Mouse (Mus musculus) cerebellum, postnatal 10 days (tissue): Measurements from ENCODE around the gene Fig4.

Experiments
- DNase-seq, 2 experiments: peaks; one replicate each; pipeline ENCODE4 v3.0.0; 2021; ENCODE audit warnings: mixed read lengths in 2 of 2

Gene Fig4

DNA sequence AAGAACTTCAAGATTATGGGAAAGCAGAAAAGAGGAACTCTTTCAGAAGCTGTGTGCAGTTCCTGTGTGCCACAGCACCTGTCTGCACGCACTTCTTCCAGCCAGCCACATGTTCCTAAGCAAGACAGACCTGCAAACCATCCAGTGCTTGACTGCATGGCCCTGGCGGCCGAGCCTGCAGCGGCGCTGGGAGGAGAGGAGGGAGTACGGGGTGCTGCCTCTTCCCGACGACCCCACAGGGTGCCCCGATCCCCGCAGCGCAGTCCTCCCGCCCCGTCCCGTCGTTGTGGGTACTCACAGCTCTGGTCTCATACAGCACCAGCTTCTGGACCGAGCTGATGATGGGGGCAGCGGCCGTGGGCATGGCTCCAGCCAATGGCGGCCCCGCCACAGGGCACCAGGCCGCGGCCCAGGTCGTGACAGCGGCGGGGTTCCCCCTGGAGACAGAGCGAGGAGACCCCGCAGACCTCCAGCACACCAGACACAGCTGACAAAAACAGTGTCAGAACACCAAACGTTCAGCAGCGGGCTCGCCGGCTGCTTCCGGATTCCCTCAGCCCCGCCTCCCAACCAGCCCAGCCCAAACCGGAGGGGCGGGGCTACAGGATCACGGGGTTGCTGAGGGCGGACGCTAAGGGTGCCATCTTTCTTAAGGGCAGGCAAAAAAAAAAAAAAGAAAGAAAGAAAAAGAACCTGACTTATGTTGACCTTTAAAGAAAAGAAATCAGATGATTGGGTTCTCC, at the start of gene Fig4:
Gene Fig4 (minus strand): TSS at position 572 of the 743 bp plus-strand sequence.
- peak; percentile 96 for DNase-seq

DNA sequence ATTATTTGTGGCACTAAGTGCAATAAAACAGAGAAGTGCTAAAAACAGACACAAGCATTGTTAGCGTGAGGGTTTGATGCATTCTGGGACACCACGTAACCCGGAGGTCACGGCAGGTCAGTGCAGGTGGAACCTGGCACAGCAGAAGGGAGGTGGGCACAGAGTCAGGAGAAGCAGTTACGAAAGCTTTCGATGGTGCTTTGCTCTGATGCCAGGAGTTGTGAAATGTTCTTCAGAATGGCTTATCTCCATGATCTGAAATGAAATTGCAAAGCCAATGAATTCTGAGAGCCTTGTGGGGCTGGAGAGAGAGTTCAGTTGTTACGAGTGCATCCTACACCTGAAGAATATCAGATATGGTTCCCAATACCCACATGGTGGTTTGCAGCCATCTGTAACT, 38.3 kb upstream of the Fig4 start:
- DNase-seq, result no peak

DNA sequence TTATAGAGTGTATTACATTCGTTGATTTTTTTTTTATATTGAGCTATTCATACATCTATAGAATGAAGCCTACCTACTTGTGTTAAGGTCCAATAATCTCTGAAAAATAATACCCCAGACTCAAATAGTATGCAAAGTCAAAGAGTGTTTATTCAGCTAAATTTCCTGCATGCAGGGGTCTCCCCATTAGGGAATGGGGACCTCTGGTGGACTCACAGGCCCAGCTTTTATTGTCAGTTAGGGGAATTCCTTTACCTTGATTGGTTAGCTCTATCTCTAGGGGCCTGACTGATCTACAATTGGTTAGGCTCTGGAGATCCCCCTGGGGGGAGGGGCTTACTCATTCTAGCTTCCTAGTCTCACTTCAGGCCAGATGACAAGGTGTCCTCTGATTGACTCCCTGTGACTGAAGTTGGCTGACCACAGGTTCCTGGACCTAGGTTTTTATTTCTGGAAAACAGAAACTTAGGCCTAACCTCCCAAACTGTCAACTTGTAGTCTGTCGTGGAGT, 29.5 kb upstream of the Fig4 start:
- DNase-seq, result no peak

DNA sequence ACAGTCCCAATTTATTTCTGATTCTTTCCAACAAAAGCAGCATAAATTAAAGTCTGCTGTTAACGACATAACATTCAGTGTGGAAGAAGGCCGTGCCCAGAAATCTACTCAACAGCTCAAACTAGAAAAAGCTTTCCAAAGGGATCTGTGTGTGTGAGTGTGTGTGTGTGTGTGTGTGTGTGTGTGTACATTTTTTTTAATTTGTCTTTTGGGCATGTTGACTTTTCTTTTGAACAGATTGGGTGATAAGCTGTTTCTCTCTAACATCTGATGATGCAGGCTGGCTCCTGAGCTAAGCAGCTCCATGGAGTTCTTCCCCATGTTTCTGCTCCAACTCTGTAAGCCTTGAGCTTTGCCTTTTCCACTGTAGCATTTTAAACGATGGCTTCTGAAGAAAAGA, 12.8 kb upstream of the Fig4 start:
- DNase-seq, result no peak

DNA sequence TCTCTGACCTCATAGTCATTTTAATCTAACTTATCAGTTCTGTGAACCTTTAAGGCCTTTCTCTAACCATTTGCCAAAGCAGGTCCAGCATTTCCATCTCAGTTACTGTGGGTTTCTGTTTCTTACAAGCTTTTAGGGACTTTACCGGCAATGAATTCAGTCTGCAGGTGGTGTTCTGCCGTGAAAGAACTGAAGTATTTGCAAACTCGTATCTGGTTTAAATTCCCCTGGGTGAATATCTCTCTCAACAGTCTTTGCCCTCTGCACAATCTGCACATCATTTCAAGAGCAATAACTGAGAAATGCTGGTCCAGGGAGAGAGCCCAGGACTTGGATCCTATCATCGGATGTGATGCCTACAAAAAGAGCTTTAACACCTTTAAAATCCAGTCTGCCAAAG, 5.1 kb upstream of the Fig4 start:
- no peak for DNase-seq

DNA sequence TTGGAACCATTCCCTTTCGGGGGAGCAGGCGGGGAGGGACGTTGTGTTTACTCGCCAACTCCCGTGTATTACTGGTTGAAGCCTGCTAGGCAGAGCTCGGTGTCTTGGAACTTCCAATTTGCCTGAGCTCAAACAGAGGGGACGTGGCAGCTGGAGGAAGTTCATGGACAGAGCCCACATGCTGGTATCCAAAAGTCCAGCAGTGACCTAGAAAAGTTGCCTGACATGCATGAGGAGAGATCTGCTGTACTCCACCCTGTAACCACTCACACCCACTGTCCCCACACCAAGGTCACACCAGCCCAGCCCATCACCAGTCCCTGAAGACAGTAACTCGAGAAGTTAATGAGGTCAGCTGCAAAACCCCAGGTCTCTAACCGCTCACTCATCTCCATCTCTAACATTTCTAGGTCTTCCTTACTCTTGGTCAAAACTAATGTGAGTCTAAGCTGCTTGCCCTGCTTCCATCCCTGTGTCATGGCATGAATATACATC, 1.9 kb upstream of the Fig4 start:
- DNase-seq, result no peak

DNA sequence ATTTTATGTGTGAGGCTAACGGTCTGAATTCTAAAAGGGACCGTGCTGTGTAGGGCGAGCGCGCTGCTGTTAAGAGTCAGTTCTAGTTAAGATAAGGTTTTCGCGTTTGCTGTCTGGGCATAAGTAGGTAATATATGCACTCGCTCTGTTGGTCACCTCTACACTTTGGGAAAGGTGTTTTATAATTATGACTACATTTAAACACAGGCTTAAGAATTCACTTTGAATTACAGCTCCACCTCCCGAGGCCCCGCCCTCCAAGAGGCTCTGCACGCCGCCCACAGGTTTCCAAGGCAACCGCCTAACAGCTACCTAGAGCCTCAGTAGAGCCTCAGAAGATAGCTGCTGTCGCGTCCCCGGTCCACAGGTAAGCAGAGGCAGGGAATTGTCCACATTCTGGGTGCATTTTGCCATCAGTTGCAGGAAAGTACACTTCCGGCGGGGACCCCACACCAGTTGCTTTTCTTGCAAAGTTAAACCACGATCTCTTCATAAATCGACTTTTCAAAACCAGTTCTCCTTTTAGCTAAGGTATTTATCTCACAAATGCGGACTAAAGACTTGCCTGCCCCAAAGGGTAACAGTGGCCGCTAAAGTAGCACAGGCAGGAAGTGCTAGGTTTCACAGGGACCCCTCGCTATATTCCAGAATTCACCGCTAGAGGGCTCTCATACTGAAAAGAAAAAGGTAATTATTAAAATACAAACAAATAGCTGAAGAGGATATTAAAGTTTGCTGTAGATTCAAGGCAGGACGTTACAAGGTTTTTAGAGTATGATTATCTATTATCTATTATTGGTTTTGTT, 782 bp upstream of the Fig4 start, which contains the start of gene Ak9:
Gene Ak9 (plus strand): TSS at position 342 of the 806 bp plus-strand sequence.
- peak; percentile 90 to 92 for DNase-seq

DNA sequence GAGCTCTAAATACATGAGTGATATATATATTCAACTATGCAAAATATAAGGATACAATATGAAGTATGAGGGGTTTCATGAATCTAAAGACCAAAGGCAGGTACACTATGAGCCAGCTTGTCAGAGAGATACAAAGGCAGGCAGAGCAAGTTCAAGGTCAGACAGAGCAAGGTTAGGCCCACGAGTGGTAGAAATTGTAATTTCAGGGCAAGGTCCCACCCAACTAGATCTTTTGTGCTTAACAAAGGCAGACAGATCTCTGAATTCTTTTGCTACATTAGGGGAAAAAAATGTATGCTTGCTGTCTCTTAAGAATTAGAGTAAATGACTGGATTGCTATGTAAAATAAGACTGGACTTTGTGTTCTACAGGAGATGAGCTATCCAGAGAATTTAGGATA, 2.9 kb downstream of the Fig4 start:
- no peak for DNase-seq

DNA sequence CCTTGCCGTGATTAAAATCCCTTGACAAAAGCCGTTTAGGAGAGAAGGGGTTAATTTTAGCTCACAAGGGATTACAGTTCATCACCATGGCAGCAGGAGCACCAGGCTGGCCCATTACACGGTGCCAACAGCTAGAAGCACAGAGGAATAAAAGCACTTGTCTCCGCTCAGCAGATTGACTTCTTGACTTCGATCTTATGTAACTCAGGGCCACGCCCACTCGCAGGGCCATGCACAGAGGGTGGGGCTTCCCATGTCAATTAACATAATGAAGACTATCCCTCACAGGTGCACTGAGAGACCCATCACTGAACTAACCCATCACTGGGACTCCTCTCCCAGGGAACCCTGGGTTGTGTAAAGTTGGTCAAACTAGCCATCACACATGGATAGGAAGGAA, 7.9 kb downstream of the Fig4 start:
- DNase-seq, result peak; percentile 70

DNA sequence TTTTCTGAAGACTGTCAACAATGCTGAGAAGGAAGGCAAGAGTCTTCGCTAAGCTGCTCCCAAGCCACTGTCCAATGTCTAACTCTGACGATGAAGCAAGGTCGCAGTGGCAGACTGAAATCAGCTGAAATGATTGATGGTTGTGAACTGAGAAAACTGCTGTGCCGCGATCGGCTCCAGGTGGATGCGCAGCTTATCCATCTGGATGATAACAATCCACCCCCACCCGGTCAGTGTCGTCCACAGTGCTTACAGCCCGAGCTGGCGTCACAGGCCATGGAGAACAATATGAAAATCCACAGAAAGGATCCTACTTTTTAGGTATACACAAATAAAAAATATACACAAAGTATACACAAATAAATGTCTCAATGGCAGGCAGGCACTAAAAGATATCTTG, 8.3 kb downstream of the Fig4 start:
- peak; percentile 71 to 74 for DNase-seq

DNA sequence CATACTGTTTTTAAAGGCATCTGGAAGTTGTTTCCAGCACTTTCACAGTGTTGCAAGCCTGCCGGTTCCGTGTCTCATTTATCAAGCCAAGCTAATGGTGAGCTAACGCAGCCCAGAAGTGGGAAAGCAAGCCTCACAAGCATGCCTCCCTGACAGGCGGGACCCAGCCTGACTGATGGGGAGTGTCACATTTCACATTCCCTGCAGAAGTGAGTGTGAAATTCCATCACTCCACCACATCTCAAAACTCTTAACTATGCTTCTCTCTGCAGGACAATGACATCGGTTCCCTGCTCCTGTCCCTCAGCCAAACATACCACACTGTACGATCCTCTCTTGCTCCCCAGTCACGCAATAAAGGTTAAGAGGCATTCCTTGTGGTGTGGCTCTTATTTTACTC, 10.0 kb downstream of the Fig4 start:
- DNase-seq, result no peak

DNA sequence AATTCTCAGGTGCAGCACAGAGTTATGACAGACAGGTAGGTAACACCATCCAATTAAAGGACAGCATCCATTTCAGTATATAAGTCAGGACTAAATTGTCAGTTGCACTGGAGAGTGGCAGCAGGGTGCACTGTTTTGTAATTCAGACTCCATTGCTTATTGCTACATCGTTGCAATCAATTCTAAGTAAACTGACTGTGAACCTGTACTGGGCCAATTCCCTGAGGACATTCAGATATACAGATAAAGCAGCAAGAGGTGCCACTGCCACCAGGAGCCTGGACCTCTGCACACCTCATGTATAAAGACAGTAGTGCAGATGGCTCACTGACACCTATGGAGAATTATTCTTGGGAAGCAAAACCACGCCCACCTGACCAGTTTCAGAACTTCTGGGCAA, 12.0 kb downstream of the Fig4 start:
- DNase-seq, result no peak

DNA sequence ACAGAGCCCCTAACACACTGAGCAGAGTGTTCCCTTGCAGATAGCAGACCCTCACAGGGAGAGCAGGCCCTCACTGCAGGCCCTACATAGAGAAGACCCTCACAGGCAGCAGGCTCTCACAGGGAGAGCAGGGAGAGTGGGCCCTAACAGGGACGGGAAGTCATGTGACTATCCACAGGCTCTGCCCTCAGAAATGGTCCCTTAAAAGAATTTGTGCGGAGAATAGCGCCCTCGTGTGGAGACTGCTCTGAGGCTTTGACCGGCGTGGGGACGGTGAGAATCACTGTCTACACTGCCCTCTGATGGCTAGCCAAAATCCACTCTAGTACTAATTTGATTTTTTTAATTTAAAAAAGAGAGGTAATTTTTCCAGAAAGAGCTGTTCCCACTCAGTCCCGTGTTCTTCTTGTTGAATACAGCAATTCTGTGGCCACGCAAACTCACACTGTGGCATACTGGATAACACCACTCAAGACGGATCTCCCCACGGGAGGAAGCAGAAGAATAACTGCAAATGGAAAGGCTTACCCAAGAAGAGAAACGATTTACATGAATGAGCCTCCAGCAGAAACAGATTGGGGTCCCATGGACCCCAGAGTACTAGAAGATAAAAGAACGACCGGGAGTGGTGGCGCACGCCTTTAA, 14.2 kb downstream of the Fig4 start:
- peak; percentile 95 to 98 for DNase-seq

DNA sequence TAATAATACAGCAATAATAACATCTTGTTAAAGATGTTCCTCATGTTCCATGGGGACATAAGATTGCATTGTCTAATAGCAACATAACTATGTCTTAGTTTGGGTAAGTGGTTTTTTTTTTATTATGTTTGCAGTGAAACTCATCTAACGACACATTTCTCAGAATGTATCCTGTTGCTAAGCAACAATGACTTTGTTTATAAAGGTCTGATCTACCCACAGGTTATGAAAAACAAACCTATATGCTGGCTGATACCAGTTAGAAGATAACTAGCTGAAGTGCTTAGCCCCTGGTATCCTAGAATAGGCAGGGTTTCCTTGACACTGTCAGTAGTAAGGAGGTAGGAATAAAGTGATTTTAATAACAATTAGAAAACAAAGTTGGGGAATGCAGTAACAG, 15.0 kb downstream of the Fig4 start:
- DNase-seq, result no peak

DNA sequence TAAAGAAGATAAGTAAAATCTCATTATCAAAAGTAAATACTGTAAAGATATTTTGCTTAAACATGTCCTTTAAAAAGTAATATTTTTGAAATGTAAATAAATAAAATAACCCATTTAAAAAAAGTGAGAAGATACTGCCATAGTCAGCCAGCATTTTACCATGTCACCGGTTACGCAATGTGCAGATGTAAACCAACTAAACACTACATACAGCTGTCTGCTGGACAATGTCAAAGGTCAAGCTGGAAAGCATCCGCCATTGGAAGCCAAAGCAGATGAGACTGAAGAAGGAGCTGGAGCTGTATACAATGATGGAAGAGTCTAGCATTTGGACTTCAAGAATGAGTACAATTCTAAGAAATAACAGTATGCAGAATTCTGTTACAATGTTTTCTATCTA, 15.4 kb downstream of the Fig4 start:
- DNase-seq, result no peak

DNA sequence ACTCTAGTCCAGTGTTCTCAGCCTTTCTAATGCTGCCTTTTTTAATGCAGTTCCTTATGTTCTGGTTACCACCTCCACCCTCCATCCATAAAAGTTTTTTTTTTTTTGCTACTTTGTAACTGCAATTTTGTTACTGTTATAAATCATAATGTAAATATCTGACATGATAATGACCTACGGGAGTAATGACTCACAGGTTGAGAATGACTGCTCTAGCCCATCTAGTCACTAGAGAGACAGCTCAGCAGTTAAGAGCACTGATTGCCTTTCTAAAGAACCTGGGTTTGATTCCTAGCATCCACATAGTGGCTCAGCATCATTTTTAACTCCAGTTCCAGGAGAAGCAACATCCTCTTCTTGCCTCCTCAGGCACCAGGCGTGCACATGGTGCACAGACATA, 21.0 kb downstream of the Fig4 start:
- no peak for DNase-seq

DNA sequence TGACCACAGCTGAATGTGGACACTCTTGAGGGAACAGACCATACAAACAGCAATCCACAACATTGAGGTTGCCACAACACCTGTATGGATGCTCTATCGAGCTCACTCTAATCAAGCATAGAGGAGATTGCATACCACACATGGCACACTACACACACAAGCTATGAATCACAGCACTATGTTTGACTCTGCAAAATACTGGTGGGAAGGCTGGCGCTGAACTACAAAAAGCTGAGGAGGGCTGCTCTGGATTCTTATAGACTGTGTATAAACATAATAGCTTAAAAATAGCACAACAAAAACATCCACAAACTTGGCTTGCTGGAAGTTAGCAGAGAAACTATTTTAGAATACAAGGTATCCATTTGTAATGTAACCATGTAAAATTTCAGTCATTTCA, 22.3 kb downstream of the Fig4 start:
- no peak for DNase-seq

DNA sequence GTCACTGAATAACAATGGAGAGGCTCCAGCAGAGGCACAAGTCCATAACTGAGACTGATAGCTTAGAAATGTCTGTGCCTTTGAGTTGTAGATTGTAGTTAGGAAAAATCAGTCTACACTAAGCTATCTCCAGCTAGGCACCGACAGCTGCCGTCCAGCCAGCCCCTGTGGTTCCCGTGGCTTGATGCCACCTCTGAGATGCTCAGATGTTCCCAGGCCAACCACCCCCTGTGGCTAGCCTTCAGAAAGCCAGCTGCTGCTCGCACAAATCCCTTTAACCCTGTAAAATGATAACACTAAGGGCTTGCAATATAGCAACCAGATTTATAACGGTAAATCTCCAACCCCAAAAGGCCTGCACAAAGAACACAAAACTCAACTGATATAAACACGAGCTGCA, 22.9 kb downstream of the Fig4 start:
- DNase-seq, result peak; percentile 92 to 93

DNA sequence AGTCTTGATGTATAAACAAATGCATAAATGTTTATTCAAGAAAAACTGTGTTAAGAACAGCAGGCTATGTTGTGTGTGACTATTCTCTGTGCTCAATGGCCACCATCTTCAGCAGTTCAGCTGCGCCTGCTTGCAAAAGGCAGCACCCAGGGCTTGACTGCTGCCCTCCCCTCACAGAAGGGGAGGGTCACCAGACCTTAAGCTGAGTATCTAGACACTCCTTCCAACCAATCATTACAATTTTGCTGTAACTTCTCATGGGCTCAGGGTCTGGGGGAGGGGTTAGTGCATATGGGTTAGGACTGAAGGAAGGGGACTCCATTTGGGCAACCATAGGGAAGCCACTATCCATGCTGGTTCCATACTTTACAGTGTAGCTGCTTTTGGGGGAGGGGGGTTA, 24.3 kb downstream of the Fig4 start:
- no peak for DNase-seq

DNA sequence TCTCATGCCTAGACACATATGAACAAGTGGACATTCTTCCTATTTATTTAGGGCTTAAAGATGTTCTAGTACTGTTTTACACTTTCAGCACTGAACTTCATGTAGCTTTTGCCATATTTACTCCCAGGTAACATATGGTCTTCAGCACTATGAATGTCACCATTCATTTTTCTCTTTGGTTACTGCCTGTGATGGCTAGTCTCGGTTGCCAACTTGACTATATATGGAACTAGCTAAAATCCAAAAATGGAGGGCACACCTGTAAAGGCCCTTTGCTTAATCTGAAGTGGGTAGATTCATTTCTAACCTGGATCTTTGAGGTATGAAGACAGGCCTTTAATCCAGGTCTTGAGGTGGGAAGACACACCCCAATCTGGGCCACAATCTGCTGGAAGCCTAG, 28.2 kb downstream of the Fig4 start:
- DNase-seq, result no peak

DNA sequence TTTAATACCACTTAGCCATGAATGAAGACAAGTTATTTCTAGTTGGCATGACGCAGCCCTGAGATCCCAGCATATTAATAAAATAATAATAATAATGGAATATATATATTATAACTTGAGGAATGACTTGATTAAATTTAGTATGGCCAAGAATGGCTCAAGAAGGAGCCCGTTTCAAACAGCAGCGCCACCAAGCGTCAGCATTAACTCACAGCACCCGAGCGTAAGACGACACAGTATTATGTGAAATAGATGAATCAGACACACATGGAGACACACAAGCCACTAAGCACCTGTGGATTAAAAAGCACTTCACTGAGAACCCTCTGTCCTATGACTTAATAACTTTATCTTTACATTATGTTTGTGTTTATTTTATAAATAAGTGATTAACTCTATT, 31.2 kb downstream of the Fig4 start:
- peak; percentile 60 to 65 for DNase-seq

DNA sequence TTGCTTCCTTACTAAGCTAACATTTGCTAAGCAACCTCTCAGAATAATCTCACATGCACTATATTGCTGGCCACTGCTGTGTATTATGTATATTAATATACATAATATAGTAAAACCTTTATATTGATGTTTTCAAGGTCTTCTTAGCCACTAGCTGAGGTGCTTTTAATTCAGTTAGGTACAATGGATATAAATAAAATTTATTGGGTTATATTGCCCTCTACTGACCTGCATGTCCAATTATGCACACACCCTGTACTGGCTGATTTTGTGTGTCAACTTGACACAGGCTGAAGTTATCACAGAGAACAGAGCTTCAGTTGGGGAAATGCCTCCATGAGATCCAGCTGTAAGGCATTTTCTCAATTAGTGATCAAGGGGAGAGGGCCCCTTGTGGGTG, 41.2 kb downstream of the Fig4 start:
- no peak for DNase-seq

DNA sequence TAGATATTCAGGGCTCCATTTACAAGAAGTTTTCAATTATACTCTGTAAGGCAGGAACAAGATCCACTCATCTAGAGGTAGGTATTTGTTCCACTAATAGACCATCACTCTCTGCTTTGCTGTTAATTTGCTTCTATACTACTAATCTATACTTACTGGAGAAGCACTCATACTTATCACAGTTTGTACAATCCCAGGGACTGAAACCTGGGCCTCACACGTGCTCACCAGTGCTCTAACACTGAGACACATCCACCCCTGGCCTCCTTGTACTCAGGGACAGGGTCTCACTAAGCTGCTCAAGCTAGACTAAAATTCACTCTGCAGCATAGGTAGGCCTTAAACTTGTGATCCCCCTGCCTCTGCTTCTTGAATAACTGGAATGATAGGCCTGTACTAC, 41.8 kb downstream of the Fig4 start:
- no peak for DNase-seq
